16 mouse cellular contexts compared by ENCODE assay signal in genomic region chr7:53608756-53609155, GRCm38 (mm10).
"Had no signal": no experiment of that assay in that cellular context is flagged by ENCODE, and none has a peak within 500 bp of the region (broad histone marks: within the 10 kb centered on the region; RNA-seq: fewer than 3 reads in every experiment).

No protein-coding gene starts in this region.

- H3K36me3 ChIP-seq: limb, embryonic 15.5 days; liver, embryonic 12.5 days; midbrain, embryonic 10.5 days; neural tube, embryonic 15.5 days had no signal

- H3K4me3 ChIP-seq: limb, embryonic 15.5 days; liver, embryonic 12.5 days; midbrain, embryonic 10.5 days; myocyte; neural tube, embryonic 15.5 days had no signal

- H3K9ac ChIP-seq: limb, embryonic 15.5 days; liver, embryonic 12.5 days; lung, embryonic 14.5 days; neural tube, embryonic 15.5 days had no signal

- H3K4me1 ChIP-seq: limb, embryonic 15.5 days; liver, embryonic 12.5 days; midbrain, embryonic 10.5 days; neural tube, embryonic 15.5 days had no signal

- H3K27me3 ChIP-seq: limb, embryonic 15.5 days; liver, embryonic 12.5 days; neural tube, embryonic 15.5 days had no signal

- ATAC-seq: liver, embryonic 12.5 days had no signal

- DNase-seq: kidney, postnatal 25 days; layer of hippocampus, adult 9-11 months; layer of hippocampus, postnatal 36 days; lung, embryonic 14.5 days; lung, postnatal 10 days; lung, postnatal 4 days; midbrain, embryonic 14.5 days; right cerebral cortex, adult 18-20 months; right cerebral cortex, postnatal 25 days; thymus, postnatal 4 days had no signal

- H3K4me2 ChIP-seq: limb, embryonic 15.5 days; liver, embryonic 12.5 days; lung, embryonic 14.5 days; neural tube, embryonic 15.5 days had no signal

- H3K27ac ChIP-seq: limb, embryonic 15.5 days; liver, embryonic 12.5 days; midbrain, embryonic 10.5 days; neural tube, embryonic 15.5 days; stomach, postnatal 0 days had no signal

- H3K9me3 ChIP-seq: limb, embryonic 15.5 days; liver, embryonic 12.5 days; midbrain, embryonic 10.5 days; neural tube, embryonic 15.5 days had no signal
